Mouse (Mus musculus): Measurements from ENCODE around the gene Megf6. TPM values are rescaled to one million over a fixed set of nuclear protein-coding genes. Genes with fewer than 3 reads are reported as not detected.

Gene Megf6
- polyA plus RNA-seq, 1 experiment from 2014 or later, result 12.4 TPM

DNA sequence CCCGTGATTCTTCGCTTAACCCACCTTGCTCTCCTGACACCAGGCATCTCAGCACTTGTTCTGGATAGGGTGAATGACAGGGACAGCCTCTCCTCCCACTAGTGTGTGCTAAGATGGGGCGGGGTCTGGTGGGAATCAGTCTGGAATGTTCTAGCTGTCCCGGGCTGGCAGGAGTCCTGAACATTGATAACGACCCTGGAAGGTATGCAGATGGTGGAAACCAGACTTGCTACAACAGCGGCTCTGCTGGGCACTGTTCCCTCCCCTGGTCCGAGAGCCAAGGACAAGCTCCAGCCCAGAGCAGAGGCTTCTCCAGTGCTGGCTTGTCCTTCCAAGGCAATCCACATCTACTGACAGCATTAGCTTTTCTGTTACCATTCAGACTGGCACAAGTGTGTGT is 43.1 kb downstream of the Megf6 start:
- H3K9ac ChIP-seq (ENCODE audit: low read length), result no peak overlapping the region
- no peaks in the 10 kb centered on the region for H3K27me3 ChIP-seq (ENCODE audit: control insufficient read depth, insufficient read depth, low read length)
- ATAC-seq (ENCODE audit: low FRiP score) (no peak), DNase-seq (ENCODE audit: low spot score, missing footprints) (no peak)
- no peaks in the 10 kb centered on the region for H3K4me1 ChIP-seq (ENCODE audit: control insufficient read depth, insufficient read depth, low read length)
- no peaks in the 10 kb centered on the region for H3K9me3 ChIP-seq (ENCODE audit: control insufficient read depth, low read length)
- H3K4me2 ChIP-seq, result no peak overlapping the region
- H3K4me3 ChIP-seq (ENCODE audit: low read depth, low read length), result no peak overlapping the region
- WGBS, result 80% methylated on average over 7 of the region's 7 CpGs
- no peak overlapping the region for H3K27ac ChIP-seq (ENCODE audit: low read depth, low read length)
- H3K36me3 ChIP-seq (ENCODE audit: control insufficient read depth, insufficient read depth, low read length), result no peaks in the 10 kb centered on the region

GRCm38 (mm10) chr4:154214075-154214474 is 43.5 kb downstream of the Megf6 start:
- Histone ChIP-seq H3K27ac (ENCODE audit: low read depth, low read length) (no peak overlapping the region), H3K4me2 (no peak overlapping the region), H3K4me1 (ENCODE audit: control insufficient read depth, insufficient read depth, low read length) (no peaks in the 10 kb centered on the region), H3K9ac (ENCODE audit: low read length) (no peak overlapping the region), H3K27me3 (ENCODE audit: control insufficient read depth, insufficient read depth, low read length) (no peaks in the 10 kb centered on the region), H3K36me3 (ENCODE audit: control insufficient read depth, insufficient read depth, low read length) (no peaks in the 10 kb centered on the region), H3K4me3 (ENCODE audit: low read depth, low read length) (no peak overlapping the region), H3K9me3 (ENCODE audit: control insufficient read depth, low read length) (no peaks in the 10 kb centered on the region)
- 28% methylated on average over 5 of the region's 5 CpGs for WGBS
- ATAC-seq (ENCODE audit: low FRiP score) (no peak), DNase-seq (ENCODE audit: low spot score, missing footprints) (no peak)

DNA sequence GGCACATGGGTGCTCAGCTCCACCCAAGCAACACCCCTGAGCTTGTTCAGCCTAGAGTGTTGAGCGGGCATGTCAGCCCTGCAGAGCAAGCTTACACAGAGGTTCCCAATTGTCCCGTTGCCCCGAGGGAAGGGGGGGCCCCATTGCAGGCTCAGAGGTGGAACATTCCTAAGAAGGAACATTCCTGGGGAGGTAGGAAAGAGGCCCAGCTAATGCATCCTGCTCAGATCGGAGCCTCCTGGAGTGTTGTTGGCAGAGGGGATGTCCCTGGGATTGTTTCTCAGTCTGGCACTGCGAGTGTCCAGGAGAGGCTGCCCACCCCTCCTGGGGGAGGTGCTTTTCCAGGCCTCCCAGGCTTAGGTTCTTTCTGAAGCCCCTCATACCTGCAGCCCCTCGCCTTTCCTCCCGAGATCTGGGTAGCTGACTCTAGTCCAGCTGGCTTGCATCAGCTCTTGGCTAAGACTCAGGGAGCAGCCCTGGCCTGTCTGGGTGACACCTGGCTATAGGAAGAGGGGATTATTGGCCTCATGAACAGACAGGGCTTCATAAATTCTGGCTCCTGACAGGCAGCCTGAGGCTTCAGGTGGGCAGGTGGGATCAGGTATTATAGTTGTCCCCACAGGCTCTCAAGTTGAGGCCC is 47.3 kb downstream of the Megf6 start:
- Histone ChIP-seq H3K27ac (ENCODE audit: low read depth, low read length) (no peak overlapping the region), H3K36me3 (ENCODE audit: control insufficient read depth, insufficient read depth, low read length) (no peaks in the 10 kb centered on the region), H3K9me3 (ENCODE audit: control insufficient read depth, low read length) (no peaks in the 10 kb centered on the region), H3K4me3 (ENCODE audit: low read depth, low read length) (no peak overlapping the region), H3K27me3 (ENCODE audit: control insufficient read depth, insufficient read depth, low read length) (no peaks in the 10 kb centered on the region), H3K9ac (ENCODE audit: low read length) (no peak overlapping the region), H3K4me1 (ENCODE audit: control insufficient read depth, insufficient read depth, low read length) (no peaks in the 10 kb centered on the region), H3K4me2 (no peak overlapping the region)
- no peak for DNase-seq (ENCODE audit: low spot score, missing footprints)
- WGBS, result 76% methylated on average over 7 of the region's 7 CpGs
- no peak for ATAC-seq (ENCODE audit: low FRiP score)

DNA sequence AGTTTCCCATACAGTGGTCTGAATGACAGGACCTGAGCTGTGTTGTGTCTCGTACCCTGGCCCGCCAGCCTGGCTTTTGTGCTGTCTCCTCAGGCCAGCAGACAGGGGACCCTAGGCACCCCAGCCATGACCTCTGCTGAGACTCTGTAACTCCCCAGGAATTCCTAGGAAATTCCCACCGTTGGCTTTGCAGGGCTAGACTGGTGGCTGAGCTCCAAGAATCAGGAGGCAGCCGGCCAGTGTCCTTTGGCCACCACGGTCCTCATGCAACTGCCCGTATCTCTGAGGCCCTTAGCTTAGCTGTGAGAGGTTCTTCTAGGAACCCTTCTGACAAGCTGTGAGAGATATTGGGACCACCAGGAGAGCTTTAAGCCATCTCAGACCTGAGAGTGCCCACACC is 52.2 kb downstream of the Megf6 start:
- Histone ChIP-seq H3K9me3 (ENCODE audit: control insufficient read depth, low read length) (no peaks in the 10 kb centered on the region), H3K9ac (ENCODE audit: low read length) (no peak overlapping the region), H3K4me2 (no peak overlapping the region), H3K27me3 (ENCODE audit: control insufficient read depth, insufficient read depth, low read length) (no peaks in the 10 kb centered on the region), H3K4me1 (ENCODE audit: control insufficient read depth, insufficient read depth, low read length) (no peaks in the 10 kb centered on the region), H3K27ac (ENCODE audit: low read depth, low read length) (no peak overlapping the region), H3K36me3 (ENCODE audit: control insufficient read depth, insufficient read depth, low read length) (no peaks in the 10 kb centered on the region), H3K4me3 (ENCODE audit: low read depth, low read length) (no peak overlapping the region)
- DNase-seq (ENCODE audit: low spot score, missing footprints) (no peak), ATAC-seq (ENCODE audit: low FRiP score) (no peak)
- 81% methylated on average over 6 of the region's 6 CpGs for WGBS

DNA sequence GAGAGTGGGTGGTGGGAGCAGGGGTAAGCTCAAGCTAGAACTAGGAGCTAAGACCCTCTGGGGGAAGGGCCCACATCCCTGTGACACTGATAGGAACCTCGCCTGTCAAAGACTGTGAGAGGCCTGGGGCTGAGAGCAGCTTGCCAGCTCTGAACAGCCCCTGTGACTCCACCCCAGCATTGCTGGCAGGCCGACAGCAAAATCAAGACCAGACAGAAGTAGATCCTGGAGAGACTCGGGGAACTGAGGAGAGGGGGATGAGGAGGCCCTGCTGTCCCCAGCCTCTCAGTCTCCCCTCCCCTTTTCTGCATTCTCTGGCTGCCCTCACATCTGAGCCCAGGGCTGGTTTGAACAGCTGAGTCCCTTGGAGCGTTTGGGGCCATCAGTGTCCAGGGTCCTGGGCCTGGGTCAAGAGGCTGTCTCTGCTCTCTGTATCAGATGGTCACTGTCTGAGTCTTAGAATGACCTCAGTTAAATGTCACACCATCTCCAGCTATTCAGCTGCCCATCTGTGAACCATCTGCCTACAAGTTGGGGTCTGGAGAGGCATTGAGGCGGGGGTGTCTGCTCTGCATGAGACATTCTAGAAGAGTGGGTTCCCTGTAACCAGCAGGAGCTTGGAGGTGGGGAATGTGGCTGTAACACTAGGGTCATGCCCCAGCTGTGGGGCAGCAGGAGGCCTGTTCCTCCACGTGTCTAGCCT is 53.9 kb downstream of the Megf6 start:
- 42% methylated on average over 6 of the region's 6 CpGs for WGBS
- Histone ChIP-seq H3K27me3 (ENCODE audit: control insufficient read depth, insufficient read depth, low read length) (no peaks in the 10 kb centered on the region), H3K36me3 (ENCODE audit: control insufficient read depth, insufficient read depth, low read length) (no peaks in the 10 kb centered on the region), H3K4me1 (ENCODE audit: control insufficient read depth, insufficient read depth, low read length) (no peaks in the 10 kb centered on the region), H3K4me2 (no peak overlapping the region), H3K4me3 (ENCODE audit: low read depth, low read length) (no peak overlapping the region), H3K9ac (ENCODE audit: low read length) (no peak overlapping the region), H3K27ac (ENCODE audit: low read depth, low read length) (no peak overlapping the region), H3K9me3 (ENCODE audit: control insufficient read depth, low read length) (no peaks in the 10 kb centered on the region)
- DNase-seq (ENCODE audit: low spot score, missing footprints) (no peak), ATAC-seq (ENCODE audit: low FRiP score) (no peak)

- 54% methylated on average over 9 of the region's 9 CpGs for WGBS
- no peak overlapping the region for H3K9ac ChIP-seq (ENCODE audit: low read length)
- no peak overlapping the region for H3K4me2 ChIP-seq
- no peaks in the 10 kb centered on the region for H3K36me3 ChIP-seq (ENCODE audit: control insufficient read depth, insufficient read depth, low read length)
- H3K4me3 ChIP-seq (ENCODE audit: low read depth, low read length), result no peak overlapping the region
- ATAC-seq (ENCODE audit: low FRiP score), result no peak
- no peaks in the 10 kb centered on the region for H3K9me3 ChIP-seq (ENCODE audit: control insufficient read depth, low read length)
- H3K4me1 ChIP-seq (ENCODE audit: control insufficient read depth, insufficient read depth, low read length), result no peaks in the 10 kb centered on the region
- no peak overlapping the region for H3K27ac ChIP-seq (ENCODE audit: low read depth, low read length)
- no peaks in the 10 kb centered on the region for H3K27me3 ChIP-seq (ENCODE audit: control insufficient read depth, insufficient read depth, low read length)
- no peak for DNase-seq (ENCODE audit: low spot score, missing footprints)
These were observed 54.4 kb downstream of the Megf6 start for GRCm38 (mm10) chr4:154224970-154225309.

- 81% methylated on average over 11 of the region's 11 CpGs for WGBS
These were observed 56.1 kb downstream of the Megf6 start for GRCm38 (mm10) chr4:154226678-154227077.

DNA sequence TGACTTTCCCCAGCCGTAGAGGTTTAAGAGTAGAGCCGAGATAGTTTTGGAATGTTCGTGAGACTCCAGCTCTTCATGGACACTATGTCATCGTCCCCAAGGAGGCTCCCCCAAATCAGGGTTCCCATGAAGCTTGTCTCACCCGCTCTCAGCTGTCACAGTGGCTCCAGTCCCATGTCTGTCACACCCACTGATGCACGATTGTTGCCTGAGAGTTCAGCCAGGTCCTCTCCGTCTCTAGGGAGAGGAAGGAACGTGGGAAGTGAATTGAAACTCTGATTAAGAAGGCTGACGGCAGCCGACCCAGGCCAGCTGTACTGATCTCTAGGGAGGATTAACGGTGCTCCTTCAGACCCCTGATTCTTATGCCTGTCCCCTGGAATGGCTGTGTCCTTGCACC is 57.8 kb downstream of the Megf6 start:
- no peak for ATAC-seq (ENCODE audit: low FRiP score)
- H3K27me3 ChIP-seq (ENCODE audit: control insufficient read depth, insufficient read depth, low read length), result no peaks in the 10 kb centered on the region
- H3K36me3 ChIP-seq (ENCODE audit: control insufficient read depth, insufficient read depth, low read length), result no peaks in the 10 kb centered on the region
- no peaks in the 10 kb centered on the region for H3K9me3 ChIP-seq (ENCODE audit: control insufficient read depth, low read length)
- WGBS, result 69% methylated on average over 11 of the region's 11 CpGs
- no peaks in the 10 kb centered on the region for H3K4me1 ChIP-seq (ENCODE audit: control insufficient read depth, insufficient read depth, low read length)
- H3K27ac ChIP-seq (ENCODE audit: low read depth, low read length), result no peak overlapping the region
- no peak overlapping the region for H3K9ac ChIP-seq (ENCODE audit: low read length)
- no peak for DNase-seq (ENCODE audit: low spot score, missing footprints)
- H3K4me3 ChIP-seq (ENCODE audit: low read depth, low read length), result no peak overlapping the region
- no peak overlapping the region for H3K4me2 ChIP-seq

More at GRCm38 (mm10) chr4:154226678-154227077, 56.1 kb downstream of the Megf6 start:
- no peak for DNase-seq (ENCODE audit: low spot score, missing footprints)
- Histone ChIP-seq H3K9ac (ENCODE audit: low read length) (no peak overlapping the region), H3K4me1 (ENCODE audit: control insufficient read depth, insufficient read depth, low read length) (no peaks in the 10 kb centered on the region), H3K4me3 (ENCODE audit: low read depth, low read length) (no peak overlapping the region), H3K9me3 (ENCODE audit: control insufficient read depth, low read length) (no peaks in the 10 kb centered on the region), H3K27me3 (ENCODE audit: control insufficient read depth, insufficient read depth, low read length) (no peaks in the 10 kb centered on the region), H3K27ac (ENCODE audit: low read depth, low read length) (no peak overlapping the region), H3K4me2 (no peak overlapping the region), H3K36me3 (ENCODE audit: control insufficient read depth, insufficient read depth, low read length) (no peaks in the 10 kb centered on the region)
- no peak for ATAC-seq (ENCODE audit: low FRiP score)

- Histone ChIP-seq H3K4me2 (no peak overlapping the region), H3K27me3 (ENCODE audit: control insufficient read depth, insufficient read depth, low read length) (no peaks in the 10 kb centered on the region), H3K9ac (ENCODE audit: low read length) (no peak overlapping the region), H3K9me3 (ENCODE audit: control insufficient read depth, low read length) (no peaks in the 10 kb centered on the region), H3K27ac (ENCODE audit: low read depth, low read length) (no peak overlapping the region), H3K4me3 (ENCODE audit: low read depth, low read length) (no peak overlapping the region), H3K36me3 (ENCODE audit: control insufficient read depth, insufficient read depth, low read length) (no peaks in the 10 kb centered on the region), H3K4me1 (ENCODE audit: control insufficient read depth, insufficient read depth, low read length) (no peaks in the 10 kb centered on the region)
- ATAC-seq (ENCODE audit: low FRiP score), result no peak
- 91% methylated on average over 9 of the region's 9 CpGs for WGBS
- DNase-seq (ENCODE audit: low spot score, missing footprints), result no peak
These were observed 59.0 kb downstream of the Megf6 start for GRCm38 (mm10) chr4:154229569-154229968.

Data from midbrain, embryonic 11.5 days (tissue).